ENCODE assay signal across 16 mouse cellular contexts in the genomic region with DNA sequence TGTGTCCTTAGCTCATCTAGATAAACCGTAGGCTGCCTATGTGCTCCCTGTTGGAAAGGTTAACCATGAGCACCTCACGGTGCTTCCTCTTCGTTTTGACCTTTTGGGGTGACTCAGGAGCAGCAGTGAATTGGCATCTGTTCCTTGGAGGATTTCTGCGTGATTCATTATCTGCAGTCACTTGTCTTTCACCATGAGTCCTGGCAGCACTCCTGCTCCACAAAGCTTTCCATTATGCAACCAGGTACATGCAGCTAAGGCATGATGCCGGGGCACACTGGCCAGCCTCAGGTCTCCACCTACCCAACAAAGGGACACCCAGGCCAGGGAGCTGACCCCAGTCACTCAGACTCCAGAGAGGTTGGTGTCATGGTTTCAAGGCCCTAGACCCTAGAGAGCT.
DNase-seq lines count a peak whose midpoint lies in the region; ATAC-seq lines count a peak whose summit lies in the region.
"Had no signal": no experiment of that assay in that cellular context is flagged by ENCODE, and none has a peak within 500 bp of the region (broad histone marks: within the 10 kb centered on the region; RNA-seq: fewer than 3 reads in every experiment).

No protein-coding gene starts in this region.

- peak; percentile 22 to 54 for DNase-seq in frontal cortex, adult 2 months (ENCODE audit: extremely low spot score in 1 of 2, low spot score in 1 of 2)
- no peak for DNase-seq in frontal cortex, postnatal 25 days (ENCODE audit: low spot score in 2 of 2)
- no peak for DNase-seq in limb, embryonic 10.5 days (ENCODE audit: low spot score)
- peak; percentile 57 for DNase-seq in cerebellum, adult 11 months
- DNase-seq in fat pad, adult 2 months (ENCODE audit: extremely low read depth, low read depth, low spot score): peak; percentile 82
- DNase-seq in midbrain, embryonic 10.5 days (ENCODE audit: low spot score): no peak
- DNase-seq: gastrocnemius, postnatal 25 days; kidney, adult 11 months; liver; thymus, postnatal 36 days had no signal

- no peak overlapping the region for H3K4me3 ChIP-seq in limb, embryonic 12.5 days (replicated peaks)
- H3K4me3 ChIP-seq in limb, embryonic 10.5 days: no peak overlapping the region
- H3K4me3 ChIP-seq in midbrain, embryonic 10.5 days: no peak overlapping the region
- H3K4me3 ChIP-seq: hindbrain, embryonic 10.5 days; stomach, embryonic 15.5 days had no signal

- H3K4me2 ChIP-seq in limb, embryonic 12.5 days: no peak overlapping the region
- H3K4me2 ChIP-seq: stomach, embryonic 15.5 days had no signal

- H3K27me3 ChIP-seq in limb, embryonic 12.5 days: no peaks in the 10 kb centered on the region
- H3K27me3 ChIP-seq in limb, embryonic 10.5 days (ENCODE audit: low read depth, poor library complexity, severe bottlenecking): no peaks in the 10 kb centered on the region
- no peaks in the 10 kb centered on the region for H3K27me3 ChIP-seq in midbrain, embryonic 10.5 days (ENCODE audit: low read depth, poor library complexity, severe bottlenecking)
- H3K27me3 ChIP-seq: stomach, embryonic 15.5 days had no signal

- H3K36me3 ChIP-seq in limb, embryonic 12.5 days: no peaks in the 10 kb centered on the region
- H3K36me3 ChIP-seq in limb, embryonic 10.5 days: no peaks in the 10 kb centered on the region
- no peaks in the 10 kb centered on the region for H3K36me3 ChIP-seq in midbrain, embryonic 10.5 days
- H3K36me3 ChIP-seq: hindbrain, embryonic 10.5 days; stomach, embryonic 15.5 days had no signal

- peak overlapping the region; percentile 23; the same call in 1 of the 2 replicates for H3K27ac ChIP-seq in limb, embryonic 12.5 days
- no peak overlapping the region for H3K27ac ChIP-seq in limb, embryonic 10.5 days
- no peak overlapping the region for H3K27ac ChIP-seq in midbrain, embryonic 10.5 days (replicated peaks)
- H3K27ac ChIP-seq: hindbrain, embryonic 10.5 days; stomach, embryonic 15.5 days had no signal

- no peak for ATAC-seq in limb, embryonic 12.5 days (ENCODE audit: insufficient number of reproducible peaks, insufficient read depth, low FRiP score, low TSS enrichment, low read depth)
- no peak for ATAC-seq in megakaryocyte-erythroid progenitor cell, adult 5-6 weeks (replicated peaks; ENCODE audit: low FRiP score, low TSS enrichment, poor library complexity, severe bottlenecking)
- ATAC-seq: lung, postnatal 0 days; midbrain, embryonic 16.5 days had no signal

- H3K4me1 ChIP-seq in limb, embryonic 12.5 days (replicated peaks): peaks cover 13% of the 10 kb centered on the region
- peaks cover 11% of the 10 kb centered on the region for H3K4me1 ChIP-seq in limb, embryonic 10.5 days
- peaks cover 5% of the 10 kb centered on the region; the same call in 1 of the 2 replicates for H3K4me1 ChIP-seq in midbrain, embryonic 10.5 days
- H3K4me1 ChIP-seq: hindbrain, embryonic 10.5 days; stomach, embryonic 15.5 days had no signal

- WGBS in limb, embryonic 12.5 days: 87% methylated on average over 5 of the region's 5 CpGs
- 86% methylated on average over 5 of the region's 5 CpGs for WGBS in limb, embryonic 10.5 days
- WGBS in midbrain, embryonic 10.5 days: 95% methylated on average over 5 of the region's 5 CpGs

- H3K9me3 ChIP-seq in limb, embryonic 12.5 days: no peaks in the 10 kb centered on the region
- H3K9me3 ChIP-seq in limb, embryonic 10.5 days (replicated peaks): no peaks in the 10 kb centered on the region
- no peaks in the 10 kb centered on the region for H3K9me3 ChIP-seq in midbrain, embryonic 10.5 days (replicated peaks)
- H3K9me3 ChIP-seq: hindbrain, embryonic 10.5 days; stomach, embryonic 15.5 days had no signal

- H3K9ac ChIP-seq in limb, embryonic 12.5 days (replicated peaks): no peak overlapping the region
- H3K9ac ChIP-seq: stomach, embryonic 15.5 days had no signal

Comparison
In these comparisons a context has a peak if more than half of its experiments do, and no peak if none do; other contexts are left out.
1. DNase-seq: peak in frontal cortex, adult 2 months (2 of 2), cerebellum, adult 11 months (single experiment) and fat pad, adult 2 months (single experiment); none in frontal cortex, postnatal 25 days (0 of 2), limb, embryonic 10.5 days (single experiment) and midbrain, embryonic 10.5 days (single experiment).